ENCODE assay signal across 8 mouse cellular contexts in the genomic region with DNA sequence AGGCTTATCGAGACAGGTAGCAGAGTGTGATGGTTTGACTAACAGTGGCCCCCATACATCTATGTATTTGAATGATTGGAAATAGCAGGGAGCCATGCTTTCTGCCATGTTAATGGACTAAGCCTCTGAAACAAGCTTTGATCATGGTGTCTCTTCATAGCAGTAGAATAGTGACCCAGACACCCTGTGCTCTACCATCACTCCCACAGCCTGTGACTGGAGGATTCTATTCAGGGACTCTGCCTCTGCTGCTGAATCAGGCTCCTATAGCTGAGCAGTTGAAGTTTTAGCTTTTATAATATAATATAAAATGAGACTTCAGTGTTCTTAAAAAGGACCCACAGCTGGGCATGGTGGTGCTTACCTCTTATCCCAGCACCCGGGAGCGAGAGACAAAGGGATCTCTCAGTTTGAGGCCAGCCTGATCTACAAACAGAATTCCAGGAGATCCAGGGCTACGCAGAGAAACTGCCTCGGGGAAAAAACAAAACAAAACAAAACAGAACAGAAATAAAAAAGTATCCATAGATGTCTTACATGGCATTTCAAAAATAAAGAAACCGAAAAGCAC. TPM values are rescaled to one million over a fixed set of nuclear protein-coding genes. Genes with fewer than 3 reads are reported as not detected.
DNase-seq lines count a peak whose midpoint lies in the region; ATAC-seq lines count a peak whose summit lies in the region.

No protein-coding gene starts in this region.

- H3K4me2 ChIP-seq in heart, embryonic 11.5 days = peak overlapping the region; percentile 81
- H3K4me2 ChIP-seq in forebrain, embryonic 12.5 days = peak overlapping the region; percentile 68
- peak overlapping the region; percentile 84 for H3K4me2 ChIP-seq in liver, embryonic 12.5 days

- 0 out of 2 replicates have a peak, but pooled peaks cover 3% of the 10 kb centered on the region for H3K4me1 ChIP-seq in heart, embryonic 11.5 days (ENCODE audit: control insufficient read depth, insufficient read depth, low read length)
- H3K4me1 ChIP-seq in forebrain, embryonic 12.5 days = peaks cover 12% of the 10 kb centered on the region
- H3K4me1 ChIP-seq in liver, embryonic 12.5 days = peaks cover 17% of the 10 kb centered on the region

- H3K9me3 ChIP-seq in heart, embryonic 11.5 days (replicated peaks; ENCODE audit: control insufficient read depth, low read length) = no peaks in the 10 kb centered on the region
- no peaks in the 10 kb centered on the region for H3K9me3 ChIP-seq in forebrain, embryonic 12.5 days
- no peaks in the 10 kb centered on the region for H3K9me3 ChIP-seq in liver, embryonic 12.5 days (replicated peaks)

- DNase-seq in heart, adult 9 months (ENCODE audit: low spot score in 2 of 2) = no peak
- DNase-seq in embryo, embryonic 9.5 days (ENCODE audit: extremely low spot score) = no peak
- DNase-seq in urinary bladder, postnatal 25 days (ENCODE audit: low spot score) = no peak

- H3K36me3 ChIP-seq in heart, embryonic 11.5 days (ENCODE audit: control insufficient read depth, insufficient read depth, low read length) = peaks cover 4% of the 10 kb centered on the region; the same call in 1 of the 2 replicates
- peaks cover 24% of the 10 kb centered on the region for H3K36me3 ChIP-seq in forebrain, embryonic 12.5 days (replicated peaks)
- H3K36me3 ChIP-seq in liver, embryonic 12.5 days = peaks cover 27% of the 10 kb centered on the region

- peak overlapping the region; percentile 77 for H3K4me3 ChIP-seq in heart, embryonic 11.5 days (ENCODE audit: low read depth, low read length)
- peak overlapping the region; percentile 70 for H3K4me3 ChIP-seq in forebrain, embryonic 12.5 days (replicated peaks)
- peak overlapping the region; percentile 70 for H3K4me3 ChIP-seq in liver, embryonic 12.5 days

- H3K27me3 ChIP-seq in heart, embryonic 11.5 days (ENCODE audit: control insufficient read depth, insufficient read depth, low read length) = no peaks in the 10 kb centered on the region
- no peaks in the 10 kb centered on the region for H3K27me3 ChIP-seq in forebrain, embryonic 12.5 days
- H3K27me3 ChIP-seq in liver, embryonic 12.5 days (replicated peaks) = no peaks in the 10 kb centered on the region

- no peak overlapping the region for H3K27ac ChIP-seq in heart, embryonic 11.5 days (ENCODE audit: low read depth, low read length)
- H3K27ac ChIP-seq in forebrain, embryonic 12.5 days = 0 out of 2 replicates have a peak overlapping the region, but pooled peaks have one; percentile 46
- no peak overlapping the region for H3K27ac ChIP-seq in liver, embryonic 12.5 days

- H3K9ac ChIP-seq in heart, embryonic 11.5 days (ENCODE audit: low read depth, low read length) = peak overlapping the region; percentile 82
- peak overlapping the region; percentile 75 for H3K9ac ChIP-seq in forebrain, embryonic 12.5 days
- peak overlapping the region; percentile 74 for H3K9ac ChIP-seq in liver, embryonic 12.5 days

- 21% methylated on average over 6 of the region's 6 CpGs for WGBS in heart, embryonic 11.5 days (ENCODE audit: insufficient replicate concordance)
- 17% methylated on average over 6 of the region's 6 CpGs for WGBS in forebrain, embryonic 12.5 days
- 21% methylated on average over 6 of the region's 6 CpGs for WGBS in liver, embryonic 12.5 days (ENCODE audit: insufficient replicate concordance)

- ATAC-seq in heart, embryonic 11.5 days (replicated peaks; ENCODE audit: insufficient number of reproducible peaks, low FRiP score, low TSS enrichment) = no peak
- ATAC-seq in CD4-positive, CD25-positive, alpha-beta regulatory T cell, adult 4 months = peak; percentile 1
- ATAC-seq in forebrain, embryonic 12.5 days (ENCODE audit: low FRiP score) = peak; percentile 54
- ATAC-seq in liver, embryonic 12.5 days = 0 out of 2 replicates have a peak, but pooled peaks have one; percentile 11
- no peak for ATAC-seq in monocyte, adult 5-6 weeks (replicated peaks; ENCODE audit: insufficient number of reproducible peaks, low FRiP score, low TSS enrichment, poor library complexity, severe bottlenecking)

RNA-seq across cellular contexts. Expression of gene Zfp235, which starts 0.5 kb away (rescaled TPM):
- 7.7 and 10.6 TPM in 2 replicates for polyA plus RNA-seq in heart, embryonic 11.5 days (2014; fragmentation: Nextera tagmentation; extraction: Ambion mirVana)
- 10 to 100 TPM; 13.8 to 21.0 TPM for polyA plus RNA-seq in CD4-positive, CD25-positive, alpha-beta regulatory T cell, adult 4 months (2017; shearing (Covaris generic))
- polyA plus RNA-seq in forebrain, embryonic 12.5 days (2016; fragmentation: Nextera tagmentation; extraction: Ambion mirVana) = 16.8 and 17.9 TPM in 2 replicates
- polyA plus RNA-seq in liver, embryonic 12.5 days (2016; fragmentation: Nextera tagmentation; extraction: Ambion mirVana) = 5.5 and 7.1 TPM in 2 replicates
- 4.9 to 11.2 TPM (median 7.6 TPM) in 3 replicates for total RNA-seq in monocyte, adult 5-6 weeks (2017)

RNA-seq across cellular contexts. Expression of gene Zfp112, which starts 21.4 kb away (rescaled TPM):
- polyA plus RNA-seq in heart, embryonic 11.5 days (2014; fragmentation: Nextera tagmentation; extraction: Ambion mirVana) = 3.2 and 3.8 TPM in 2 replicates
- 1 to 10 TPM; 1.3 to 2.4 TPM for polyA plus RNA-seq in CD4-positive, CD25-positive, alpha-beta regulatory T cell, adult 4 months (2017; shearing (Covaris generic))
- polyA plus RNA-seq in forebrain, embryonic 12.5 days (2016; fragmentation: Nextera tagmentation; extraction: Ambion mirVana) = 7.3 and 7.7 TPM in 2 replicates
- polyA plus RNA-seq in liver, embryonic 12.5 days (2016; fragmentation: Nextera tagmentation; extraction: Ambion mirVana) = 1.4 and 1.5 TPM in 2 replicates
- total RNA-seq in monocyte, adult 5-6 weeks (2017) = 3.6 to 4.1 TPM (median 3.6 TPM) in 3 replicates

RNA-seq across cellular contexts. Expression of gene Zfp114, which starts 41.4 kb away (rescaled TPM):
- polyA plus RNA-seq in heart, embryonic 11.5 days (2014; fragmentation: Nextera tagmentation; extraction: Ambion mirVana) = 3.3 and 3.9 TPM in 2 replicates
- 1 to 10 TPM in 1 of 2 experiments, under 1 TPM in 1; 0.73 to 1.8 TPM for polyA plus RNA-seq in CD4-positive, CD25-positive, alpha-beta regulatory T cell, adult 4 months (2017; shearing (Covaris generic))
- polyA plus RNA-seq in forebrain, embryonic 12.5 days (2016; fragmentation: Nextera tagmentation; extraction: Ambion mirVana) = 6.1 and 7.7 TPM in 2 replicates
- polyA plus RNA-seq in liver, embryonic 12.5 days (2016; fragmentation: Nextera tagmentation; extraction: Ambion mirVana) = 1.4 and 1.5 TPM in 2 replicates
- total RNA-seq in monocyte, adult 5-6 weeks (2017) = 0.68 TPM in 1 of 3 replicates, not detected in the others

RNA-seq across cellular contexts. Expression of gene Zfp180, which starts 51.8 kb away (rescaled TPM):
- 14.2 and 19.9 TPM in 2 replicates for polyA plus RNA-seq in heart, embryonic 11.5 days (2014; fragmentation: Nextera tagmentation; extraction: Ambion mirVana)
- polyA plus RNA-seq in CD4-positive, CD25-positive, alpha-beta regulatory T cell, adult 4 months (2017; shearing (Covaris generic)) = 10 to 100 TPM; 21.5 to 23.8 TPM
- 31.9 and 32.7 TPM in 2 replicates for polyA plus RNA-seq in forebrain, embryonic 12.5 days (2016; fragmentation: Nextera tagmentation; extraction: Ambion mirVana)
- 13.3 and 14.8 TPM in 2 replicates for polyA plus RNA-seq in liver, embryonic 12.5 days (2016; fragmentation: Nextera tagmentation; extraction: Ambion mirVana)
- total RNA-seq in monocyte, adult 5-6 weeks (2017) = 15.0 to 29.2 TPM (median 15.3 TPM) in 3 replicates

Comparison
In these comparisons a context has a peak if more than half of its experiments do, and no peak if none do; other contexts are left out.
1. ATAC-seq: peak in CD4-positive, CD25-positive, alpha-beta regulatory T cell, adult 4 months (single experiment), forebrain, embryonic 12.5 days (single experiment) and liver, embryonic 12.5 days (single experiment); none in heart, embryonic 11.5 days (single experiment) and monocyte, adult 5-6 weeks (single experiment).
2. Peak in every context shown above with its lines, with median percentiles within 50 percentile points of each other: H3K4me2 ChIP-seq, H3K4me3 ChIP-seq and H3K9ac ChIP-seq.